Mouse (Mus musculus) bone marrow macrophage, adult 2 months (primary cell): Measurements from ENCODE around the gene Tead1.

ENCODE experiments used
- CTCF ChIP-seq: IDR thresholded peaks from 2 replicates; pipeline ENCODE4 v1.5.1; 2012; ENCODE audit warnings: low read depth, mild to moderate bottlenecking, low read length, moderate library complexity
- POLR2A ChIP-seq: IDR thresholded peaks from 2 replicates; pipeline ENCODE4 v1.6.1; 2012; ENCODE audit warnings: mild to moderate bottlenecking, low read depth, low read length, borderline replicate concordance

DNA sequence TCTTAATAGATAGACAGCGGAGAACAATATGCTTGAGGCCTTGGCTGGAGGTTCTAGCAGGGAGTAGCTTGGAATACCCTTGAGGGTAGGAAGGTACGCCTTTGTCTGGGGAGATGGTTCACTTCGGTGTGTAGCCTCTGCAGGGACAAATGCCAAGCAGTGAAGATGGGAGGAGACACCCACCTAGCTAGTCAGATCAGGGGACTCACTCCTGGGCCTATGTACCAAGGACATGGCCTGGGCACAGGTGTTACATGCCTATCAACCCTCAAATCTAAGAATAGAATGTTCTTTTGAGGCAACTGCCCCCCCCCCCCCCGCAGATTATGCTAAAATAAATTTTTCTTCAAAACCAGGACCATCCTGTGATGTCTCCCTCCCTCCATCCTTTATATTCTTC lies 110.6 kb downstream of the Tead1 start:
- TF ChIP-seq CTCF (no peak), POLR2A (no peak)
